Comparison of ENCODE assay signal across 10 mouse cellular contexts in genomic region chr1:91760140-91760986, GRCm38 (mm10). TPM values are rescaled to one million over a fixed set of nuclear protein-coding genes. Genes with fewer than 3 reads are reported as not detected.
DNase-seq lines count a peak whose midpoint lies in the region; ATAC-seq and TF ChIP-seq lines count a peak whose summit lies in the region.
"Had no signal": no experiment of that assay in that cellular context is flagged by ENCODE, and none has a peak within 500 bp of the region (broad histone marks: within the 10 kb centered on the region; RNA-seq: fewer than 3 reads in every experiment).

No protein-coding gene starts in this region.

- H3K27ac ChIP-seq in stomach, embryonic 14.5 days (ENCODE audit: low read length), result peak overlapping the region; percentile 52; the same call in 1 of the 2 replicates
- no peak overlapping the region for H3K27ac ChIP-seq in stomach, postnatal 0 days (replicated peaks)
- peak overlapping the region; percentile 64 for H3K27ac ChIP-seq in limb, embryonic 15.5 days

- H3K9ac ChIP-seq in stomach, embryonic 14.5 days (replicated peaks; ENCODE audit: low read depth, low read length), result no peak overlapping the region
- no peak overlapping the region for H3K9ac ChIP-seq in stomach, postnatal 0 days (ENCODE audit: low read length)
- H3K9ac ChIP-seq in limb, embryonic 15.5 days, result no peak overlapping the region

- ATAC-seq in frontal cortex, adult (ENCODE audit: low TSS enrichment), result no peak
- no peak for ATAC-seq in stomach, embryonic 14.5 days (ENCODE audit: insufficient number of reproducible peaks, insufficient read depth, low FRiP score, low read depth)
- no peak for ATAC-seq in stomach, postnatal 0 days (ENCODE audit: low FRiP score, low TSS enrichment)
- no peak for ATAC-seq in limb, embryonic 15.5 days (ENCODE audit: insufficient number of reproducible peaks, low FRiP score, low TSS enrichment, low read depth)
- no peak for ATAC-seq in erythroblast, adult 5-6 weeks (replicated peaks; ENCODE audit: low FRiP score, poor library complexity, severe bottlenecking)

- H3K9me3 ChIP-seq in stomach, embryonic 14.5 days (ENCODE audit: control insufficient read depth, low read depth, low read length), result no peaks in the 10 kb centered on the region
- H3K9me3 ChIP-seq in stomach, postnatal 0 days (ENCODE audit: control insufficient read depth, low read length), result no peaks in the 10 kb centered on the region
- H3K9me3 ChIP-seq in limb, embryonic 15.5 days, result no peaks in the 10 kb centered on the region

- H3K36me3 ChIP-seq in stomach, embryonic 14.5 days (ENCODE audit: control insufficient read depth, insufficient read depth, low read length), result no peaks in the 10 kb centered on the region
- no peaks in the 10 kb centered on the region for H3K36me3 ChIP-seq in stomach, postnatal 0 days (ENCODE audit: control insufficient read depth, insufficient read depth, low read length)
- no peaks in the 10 kb centered on the region for H3K36me3 ChIP-seq in limb, embryonic 15.5 days

- TF ChIP-seq CTCF in stomach, postnatal 0 days (IDR thresholded peaks at IDR 0.05; ENCODE audit: low read depth), result no peak

- no peaks in the 10 kb centered on the region for H3K27me3 ChIP-seq in stomach, embryonic 14.5 days (ENCODE audit: control insufficient read depth, insufficient read depth, low read length)
- H3K27me3 ChIP-seq in stomach, postnatal 0 days (ENCODE audit: control insufficient read depth, insufficient read depth, low read length), result no peaks in the 10 kb centered on the region
- H3K27me3 ChIP-seq in limb, embryonic 15.5 days, result peaks cover 4% of the 10 kb centered on the region; the same call in 1 of the 2 replicates

- WGBS in stomach, embryonic 14.5 days, result 41% methylated on average over 14 of the region's 14 CpGs
- 55% methylated on average over 14 of the region's 14 CpGs for WGBS in stomach, postnatal 0 days
- 36% methylated on average over 14 of the region's 14 CpGs for WGBS in limb, embryonic 15.5 days

- H3K4me1 ChIP-seq in stomach, embryonic 14.5 days (ENCODE audit: control insufficient read depth, insufficient read depth, low read length), result peaks cover 26% of the 10 kb centered on the region
- H3K4me1 ChIP-seq in stomach, postnatal 0 days (replicated peaks; ENCODE audit: control insufficient read depth, insufficient read depth), result no peaks in the 10 kb centered on the region
- peaks cover 50% of the 10 kb centered on the region for H3K4me1 ChIP-seq in limb, embryonic 15.5 days

- H3K4me3 ChIP-seq in stomach, embryonic 14.5 days (ENCODE audit: low read depth, low read length), result no peak overlapping the region
- no peak overlapping the region for H3K4me3 ChIP-seq in stomach, postnatal 0 days (ENCODE audit: low read depth, low read length)
- H3K4me3 ChIP-seq in limb, embryonic 15.5 days, result no peak overlapping the region

- DNase-seq in frontal cortex, postnatal 14 days (ENCODE audit: low spot score in 2 of 2), result peak; percentile 25 to 26
- DNase-seq in stomach, postnatal 0 days (ENCODE audit: low spot score), result no peak
- DNase-seq in cerebellum, postnatal 10 days, result no peak
- no peak for DNase-seq in kidney, postnatal 10 days
- DNase-seq: cerebellum, adult 11 months; left cerebral cortex, postnatal 4 days had no signal

- no peak overlapping the region for H3K4me2 ChIP-seq in stomach, embryonic 14.5 days (replicated peaks; ENCODE audit: low read depth, low read length)
- no peak overlapping the region for H3K4me2 ChIP-seq in stomach, postnatal 0 days (replicated peaks; ENCODE audit: low read depth)
- peak overlapping the region; percentile 27 for H3K4me2 ChIP-seq in limb, embryonic 15.5 days

- no peak for TF ChIP-seq EP300 in stomach, postnatal 0 days (optimal IDR thresholded peaks at IDR 0.05)

RNA-seq across cellular contexts. Expression of gene Twist2, which starts 40.9 kb away (rescaled TPM):
- 10.7 and 11.9 TPM in 2 replicates for polyA plus RNA-seq in stomach, embryonic 14.5 days (2014; fragmentation: Nextera tagmentation; extraction: Ambion mirVana)
- 3.7 and 4.2 TPM in 2 replicates for polyA plus RNA-seq in stomach, postnatal 0 days (2015; fragmentation: Nextera tagmentation; extraction: Ambion mirVana)
- 66.3 and 71.2 TPM in 2 replicates for polyA plus RNA-seq in limb, embryonic 15.5 days (2015; fragmentation: Nextera tagmentation; extraction: Ambion mirVana)
- not detected in 2 replicates for total RNA-seq in erythroblast, adult 5-6 weeks (2015; ENCODE audit: low replicate concordance)
- not detected in 2 replicates for total RNA-seq in erythroblast, adult 5-6 weeks (2017; ENCODE audit: low replicate concordance)

Comparison
In these comparisons a context has a peak if more than half of its experiments do, and no peak if none do; other contexts are left out.
1. DNase-seq: peak in frontal cortex, postnatal 14 days (2 of 2); none in stomach, postnatal 0 days (single experiment), cerebellum, postnatal 10 days (0 of 2) and kidney, postnatal 10 days (single experiment).